Mouse (Mus musculus): ENCODE results near the gene Gipc2.
"Not testable (repeated sequence)": the region's sequence is repeated elsewhere in the genome, so short reads cannot be mapped to it uniquely, and the experiment has no call there.

Gene Gipc2

DNA sequence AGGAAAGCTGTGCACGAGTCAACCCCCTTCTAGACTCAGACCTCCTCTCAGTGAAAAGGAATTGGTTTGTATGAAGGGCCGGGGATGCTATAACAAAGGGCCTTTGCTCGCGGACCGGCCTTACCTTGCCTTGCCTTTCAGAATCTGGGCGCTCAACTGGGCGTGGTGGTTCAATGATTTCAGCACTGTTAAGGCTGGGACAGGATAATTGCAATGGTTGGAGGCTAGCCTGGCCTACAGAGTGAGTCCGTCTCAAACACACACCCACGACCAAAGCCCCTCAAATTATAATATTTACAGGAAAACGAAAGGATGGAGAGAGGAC is at the start of gene Gipc2:
TSS of gene Gipc2 (minus strand) at position 132 of the 325 bp plus-strand sequence.
- DNase-seq, result no peak

DNA sequence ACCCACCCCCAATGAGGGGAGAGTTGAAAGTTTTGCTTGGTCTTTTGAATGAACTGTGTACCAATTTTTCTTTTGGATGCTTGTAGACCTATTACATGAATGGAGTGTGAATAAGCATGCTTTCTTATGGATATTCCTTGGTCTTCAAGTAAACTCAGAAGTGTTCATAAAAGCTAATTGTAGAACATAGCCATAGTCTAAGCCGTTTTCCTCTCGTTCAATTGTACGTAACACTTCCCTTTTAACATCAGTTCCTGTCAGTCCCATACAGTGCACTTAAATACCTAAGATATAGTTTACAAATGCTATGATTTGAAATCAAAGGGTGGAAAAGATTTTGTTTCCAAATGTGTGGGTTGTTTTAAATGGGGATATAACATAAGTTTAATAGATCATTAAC is 47.4 kb upstream of the Gipc2 start:
- DNase-seq, result no peak

DNA sequence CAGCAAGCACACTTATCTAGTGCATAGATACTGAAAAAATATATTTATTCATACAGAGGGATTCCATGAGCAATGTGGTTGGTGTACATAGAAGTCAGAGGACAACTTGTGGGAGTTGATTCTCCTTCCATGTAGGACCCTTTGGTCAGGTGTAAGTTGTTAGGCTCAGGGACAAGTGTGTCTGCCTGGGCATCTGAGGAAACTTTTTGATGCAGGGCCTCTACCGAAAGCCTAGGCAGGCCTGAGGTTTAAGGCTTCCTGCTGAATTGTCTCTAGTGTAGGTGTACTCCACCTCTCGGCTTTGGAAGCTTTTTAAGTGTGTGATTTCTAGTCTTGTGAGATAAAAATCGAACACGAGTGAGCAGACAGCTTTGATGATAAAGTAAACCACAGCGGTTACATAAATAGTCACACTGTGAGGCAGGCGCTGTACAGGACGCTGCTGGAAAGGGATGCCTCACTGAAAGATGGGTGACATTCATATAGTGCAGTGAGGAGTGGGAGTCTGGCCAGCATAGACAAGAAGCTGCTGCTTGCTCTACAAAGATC is 45.8 kb upstream of the Gipc2 start:
- no peak for DNase-seq

DNA sequence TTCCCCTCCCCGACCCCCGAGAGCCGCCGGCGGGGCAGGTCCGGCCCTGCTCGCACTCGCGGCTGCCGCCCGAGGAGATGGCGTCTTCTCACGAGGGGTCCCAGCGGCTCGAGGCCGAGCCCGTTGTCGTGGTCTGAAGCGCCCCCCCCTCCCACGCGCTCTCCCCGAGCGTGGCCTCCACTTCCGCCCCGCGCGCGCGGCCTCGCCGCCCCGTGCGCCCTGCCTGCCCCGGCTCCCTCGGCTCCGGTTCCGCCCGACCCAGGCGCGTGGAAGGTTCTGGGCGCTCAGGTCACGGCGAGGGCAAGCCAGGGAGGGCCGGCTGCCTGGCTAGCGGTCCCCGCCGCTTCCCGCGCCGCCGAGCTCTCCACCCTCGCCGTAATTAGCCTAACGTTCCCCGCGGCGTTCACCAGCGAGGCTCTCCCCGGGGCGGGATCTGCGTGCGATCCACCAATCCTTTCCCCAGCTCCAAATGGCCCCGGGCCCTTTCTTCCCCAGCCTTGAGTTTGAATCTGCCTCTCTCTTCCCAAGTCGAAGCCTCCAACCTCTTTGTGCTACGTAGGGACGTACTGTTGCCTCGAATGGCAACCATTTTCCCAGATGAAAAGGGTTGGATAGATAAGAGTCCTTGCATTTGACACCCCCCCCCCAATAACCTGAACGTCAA is 44.8 kb upstream of the Gipc2 start:
- DNase-seq, result peak; percentile 60 to 61

DNA sequence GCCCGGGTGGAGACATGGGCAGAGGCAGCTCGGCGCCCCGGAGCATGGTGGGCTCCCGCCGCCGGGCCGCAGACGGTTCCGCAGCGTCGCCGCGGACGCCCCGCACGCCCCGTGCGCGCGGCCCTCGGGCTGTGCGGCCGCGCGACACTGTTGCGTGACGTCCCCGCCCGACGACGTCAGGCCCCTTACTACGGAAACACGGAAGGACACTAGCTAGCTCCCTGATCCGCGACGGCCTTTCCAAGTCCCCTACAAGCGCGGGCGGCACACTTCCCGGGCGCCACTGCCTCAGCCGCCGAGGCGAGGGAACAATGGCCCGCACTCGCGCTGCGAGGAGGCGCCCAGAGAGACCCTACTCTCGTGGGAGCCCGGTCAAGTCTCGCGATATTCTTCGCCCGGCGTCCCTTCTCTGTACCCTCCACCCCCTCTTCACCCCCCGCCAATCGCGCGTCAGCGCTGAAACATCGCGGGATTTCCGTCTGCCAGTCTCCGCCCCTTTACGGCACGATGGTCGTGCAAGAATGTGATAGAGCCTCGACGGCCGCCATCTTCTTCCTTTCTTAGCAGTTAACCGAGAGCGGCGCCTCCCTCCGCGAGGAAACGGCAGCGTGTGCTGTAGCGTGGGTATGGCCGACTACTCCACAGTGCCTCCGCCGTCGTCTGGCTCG is 44.1 kb upstream of the Gipc2 start, which contains the start of the genes Dnajb4 and Fubp1:
TSS of gene Dnajb4 (minus strand) at position 336 of the 668 bp plus-strand sequence.
TSS of gene Fubp1 (plus strand) at position 456 of the 668 bp plus-strand sequence.
- DNase-seq, result peak; percentile 99

DNA sequence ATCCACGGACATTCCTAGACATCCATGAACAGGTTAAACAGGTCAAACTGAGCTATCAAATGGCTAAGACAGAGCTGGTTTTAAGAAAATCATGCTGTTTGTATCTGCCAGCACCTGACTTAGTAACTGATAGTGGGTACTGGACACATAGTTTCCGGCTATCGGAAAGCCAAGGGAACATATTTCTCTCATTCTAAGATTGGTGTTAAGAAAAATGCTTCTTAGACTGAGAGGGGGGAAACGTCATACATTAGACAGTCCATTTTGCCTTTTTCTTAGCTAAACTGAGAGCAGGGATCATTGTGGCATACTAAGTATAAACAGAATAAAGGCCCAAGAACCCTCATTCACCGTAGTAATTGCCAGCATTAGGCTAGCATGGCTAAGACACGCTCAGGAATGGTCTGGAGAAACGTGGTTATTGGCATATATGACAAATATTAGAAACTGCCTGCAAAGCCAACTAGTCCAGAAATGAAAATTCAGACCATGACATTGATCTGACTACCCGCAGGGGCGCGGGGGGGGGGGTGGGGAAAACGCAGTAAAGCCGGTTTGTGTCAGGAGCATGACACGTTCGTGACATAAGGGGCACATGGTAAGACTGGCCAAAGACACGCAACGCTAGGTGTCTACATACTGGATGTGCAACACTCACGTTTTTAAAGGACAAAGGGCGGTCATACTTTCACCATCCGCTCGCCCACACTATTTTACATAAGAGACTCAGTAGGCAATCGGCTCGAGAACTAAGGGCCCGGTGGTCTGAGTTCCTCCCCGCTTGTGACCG is 43.3 kb upstream of the Gipc2 start:
- DNase-seq, result peak in 1 of 2 experiments; percentile 45

DNA sequence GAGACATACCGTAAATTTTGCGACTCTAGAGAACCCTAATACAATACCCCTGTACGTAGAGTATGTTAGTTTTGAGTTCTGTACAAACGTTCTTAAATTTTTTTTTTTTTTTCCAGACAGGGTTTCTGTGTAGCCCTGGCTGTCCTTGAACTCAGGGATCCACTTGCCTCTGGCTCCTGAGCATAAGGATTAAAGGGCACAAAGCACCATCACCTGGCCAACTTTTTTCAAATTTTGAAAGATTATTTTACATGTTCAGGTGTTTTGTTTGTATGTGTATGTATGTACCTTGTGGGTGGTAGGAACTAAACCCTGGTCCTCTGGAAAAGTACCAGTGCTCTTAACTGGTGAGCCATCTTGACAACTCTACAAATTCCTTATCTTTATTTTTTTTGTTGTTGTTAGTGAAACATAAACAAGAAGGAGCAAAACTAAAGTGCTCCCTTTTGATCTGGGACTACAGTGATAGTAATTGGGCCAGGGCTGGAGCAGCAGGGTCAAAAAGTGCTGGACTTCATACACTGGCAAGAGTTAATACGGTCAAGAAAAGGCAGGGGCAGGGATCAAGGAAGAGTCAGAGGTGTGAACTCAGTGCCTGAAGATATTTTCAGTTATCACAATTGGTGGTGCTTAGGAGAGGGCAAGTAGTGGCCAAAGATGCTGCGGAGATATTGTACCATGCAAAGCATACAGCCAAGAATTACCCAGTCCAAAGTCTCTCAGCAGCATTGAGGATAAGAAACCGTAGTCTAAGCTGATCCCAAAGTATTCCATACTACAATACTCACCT is 42.3 kb upstream of the Gipc2 start:
- DNase-seq, result no peak

DNA sequence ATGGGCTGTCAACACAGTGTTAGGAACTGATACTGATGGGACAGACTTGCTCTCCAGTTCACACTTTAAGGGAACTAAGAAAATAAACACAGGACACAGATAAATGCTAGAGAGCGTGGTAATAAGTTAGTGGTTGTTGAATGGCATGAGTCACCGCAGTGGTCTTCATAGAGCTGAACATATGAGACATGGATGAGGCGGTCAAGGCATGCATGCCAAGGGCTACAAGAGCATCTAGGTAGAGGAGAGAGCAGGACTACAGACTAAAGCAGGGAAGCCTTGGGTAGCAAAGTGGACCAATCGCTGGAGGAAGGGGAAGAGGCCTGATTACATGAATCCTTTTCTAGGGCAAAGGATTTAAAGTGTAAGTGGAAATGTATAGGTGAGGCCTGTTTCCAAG is 41.1 kb upstream of the Gipc2 start:
- no peak for DNase-seq

DNA sequence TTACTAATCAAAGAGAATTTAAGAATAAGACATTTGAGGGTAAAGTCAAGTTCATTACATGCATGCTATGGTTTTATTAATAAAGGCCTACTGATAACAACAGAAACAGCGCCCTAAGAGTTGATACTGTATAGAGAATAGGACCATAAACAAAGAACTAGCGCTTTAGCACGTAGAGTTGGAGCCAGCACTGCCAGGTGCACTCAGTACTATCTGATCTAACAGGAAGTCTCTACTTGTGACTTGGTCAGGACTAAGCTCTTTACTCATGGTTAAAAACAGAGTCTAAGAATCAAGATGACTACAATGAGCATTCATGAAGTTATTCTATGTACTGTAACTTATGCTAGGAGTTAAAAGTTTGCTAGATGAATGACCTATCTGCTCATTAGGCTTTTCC is 38.5 kb upstream of the Gipc2 start:
- DNase-seq, result no peak

DNA sequence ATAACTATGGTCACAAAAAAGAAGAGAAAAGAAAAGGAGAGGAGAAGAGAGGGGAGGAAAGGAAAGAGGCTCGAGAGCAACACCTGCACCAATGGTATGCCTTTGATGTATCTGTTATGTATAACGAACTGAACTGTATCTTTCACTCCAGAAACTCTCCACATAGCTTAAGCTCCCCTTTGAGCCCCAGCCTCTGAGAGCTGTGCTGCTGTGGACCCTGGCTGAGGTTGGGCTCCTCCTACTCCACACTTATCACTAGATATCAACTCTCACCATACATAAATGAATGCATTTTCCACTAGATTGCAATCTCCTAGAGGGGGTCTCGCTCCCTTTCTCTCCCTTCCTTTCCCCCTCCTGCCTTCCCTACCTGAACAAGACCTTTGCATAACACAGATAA is 38.0 kb upstream of the Gipc2 start:
- DNase-seq, result no peak

DNA sequence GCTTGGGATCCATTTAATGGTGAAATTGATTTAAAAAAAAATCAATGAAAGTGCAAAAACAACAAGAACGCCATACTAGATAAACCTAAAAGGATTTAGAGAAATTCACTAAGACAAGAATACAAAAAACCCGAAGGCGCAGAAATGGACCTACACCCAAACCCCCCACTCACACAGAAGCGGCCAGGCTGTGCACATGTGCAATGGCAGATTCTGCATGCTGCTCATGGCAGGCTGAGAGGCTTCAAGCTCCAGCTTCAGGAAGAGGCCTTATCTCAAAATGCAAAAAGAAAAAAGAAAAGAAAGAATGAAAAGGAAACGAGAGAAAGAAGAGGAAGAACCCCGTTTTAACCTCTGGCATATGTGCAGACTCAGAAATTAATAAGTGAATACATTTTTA is 37.4 kb upstream of the Gipc2 start:
- DNase-seq, result no peak

DNA sequence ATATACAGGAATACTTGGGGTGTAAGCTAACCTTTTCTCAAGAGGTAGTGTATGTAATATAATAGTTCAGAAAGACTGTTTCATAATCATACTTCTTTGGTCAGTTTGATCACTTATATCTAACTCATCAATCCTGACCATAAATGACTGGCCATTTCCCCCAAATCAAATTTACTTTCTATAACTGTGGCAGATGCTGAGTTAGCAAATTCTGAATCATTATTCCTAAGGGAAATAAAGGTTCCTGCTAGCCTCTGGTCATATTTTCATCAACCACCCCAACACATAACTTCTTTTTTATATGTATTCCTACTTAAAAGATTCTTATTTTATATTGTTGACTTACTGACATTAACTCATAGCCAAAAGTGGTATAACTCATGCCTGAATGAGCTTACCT is 36.9 kb upstream of the Gipc2 start:
- DNase-seq, result no peak

DNA sequence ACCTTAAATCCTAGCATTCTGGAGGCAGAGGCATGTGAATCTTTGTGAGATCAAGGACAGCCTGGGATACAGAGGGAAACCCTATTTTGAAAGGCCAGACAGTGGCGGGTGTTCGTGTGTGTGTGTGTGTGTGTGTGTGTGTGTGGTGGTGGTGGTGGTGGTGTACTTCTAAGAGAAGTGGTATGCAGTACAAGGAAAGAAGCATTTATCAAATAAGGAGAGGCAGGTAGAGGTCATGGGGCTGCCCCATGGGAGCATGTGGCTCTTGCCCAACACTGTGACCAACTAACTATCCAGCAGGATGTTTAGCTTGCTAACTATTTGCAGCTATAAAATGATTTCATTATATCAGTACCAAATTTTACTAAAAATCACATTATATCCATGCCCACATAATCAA is 35.6 kb upstream of the Gipc2 start:
- DNase-seq, result no peak

DNA sequence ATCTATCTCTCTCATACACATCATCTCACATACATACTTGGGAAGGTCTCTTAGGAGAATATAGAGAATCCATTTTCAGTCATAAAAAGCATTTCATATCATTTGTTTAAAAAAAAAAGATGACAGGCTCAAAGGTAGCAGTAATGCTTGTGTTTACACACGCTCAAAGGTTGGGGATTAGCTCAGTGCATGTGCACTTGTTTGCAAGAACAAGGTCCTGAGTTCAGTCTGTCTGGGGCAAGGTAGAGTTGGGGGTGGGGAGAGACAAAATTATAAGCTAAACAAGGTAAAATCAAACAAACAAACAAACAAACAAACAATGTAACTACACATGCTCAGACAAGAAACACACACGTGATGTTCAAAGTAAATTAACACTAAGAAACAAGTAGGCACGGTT is 35.2 kb upstream of the Gipc2 start:
- DNase-seq, result no peak

DNA sequence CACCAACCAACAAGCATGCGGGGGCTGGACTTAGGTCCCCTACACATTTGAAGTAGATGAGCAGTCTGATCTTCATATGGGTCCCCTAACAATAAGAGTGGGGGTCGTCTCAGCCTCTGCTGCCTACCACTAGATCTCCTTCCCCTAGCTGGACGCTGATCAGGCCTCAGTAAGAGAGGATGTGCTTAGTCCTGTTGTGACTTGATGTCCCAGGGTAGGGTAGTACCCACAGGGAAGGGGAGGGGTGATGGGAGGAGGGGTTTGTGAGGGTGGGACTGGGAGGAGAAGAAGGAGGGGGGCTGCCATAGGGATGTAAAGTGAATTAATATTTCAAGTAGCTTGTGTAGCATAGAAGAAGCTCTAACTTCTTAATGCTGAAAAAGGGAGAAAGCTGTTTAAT is 33.1 kb upstream of the Gipc2 start:
- DNase-seq, result no peak

DNA sequence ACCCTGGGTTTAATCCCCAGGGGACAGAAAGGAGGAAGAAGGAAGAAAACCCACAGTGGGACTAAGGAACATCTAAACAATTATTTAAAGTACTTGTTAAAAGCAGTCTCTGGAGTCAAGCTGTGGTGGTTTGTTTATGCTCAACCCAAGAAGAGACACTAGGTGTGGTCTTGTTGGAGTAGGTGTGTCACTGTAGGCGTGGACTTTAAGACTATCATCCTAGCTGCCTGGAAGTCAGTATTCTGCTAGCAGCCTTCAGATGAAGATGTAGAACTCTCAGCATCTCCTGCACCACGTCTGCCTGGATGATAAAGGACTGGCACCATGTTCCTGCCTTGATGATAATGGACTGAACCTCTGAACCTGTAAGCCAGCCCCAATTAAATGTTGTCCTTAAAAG is 31.2 kb upstream of the Gipc2 start:
- not testable (repeated sequence) for DNase-seq

DNA sequence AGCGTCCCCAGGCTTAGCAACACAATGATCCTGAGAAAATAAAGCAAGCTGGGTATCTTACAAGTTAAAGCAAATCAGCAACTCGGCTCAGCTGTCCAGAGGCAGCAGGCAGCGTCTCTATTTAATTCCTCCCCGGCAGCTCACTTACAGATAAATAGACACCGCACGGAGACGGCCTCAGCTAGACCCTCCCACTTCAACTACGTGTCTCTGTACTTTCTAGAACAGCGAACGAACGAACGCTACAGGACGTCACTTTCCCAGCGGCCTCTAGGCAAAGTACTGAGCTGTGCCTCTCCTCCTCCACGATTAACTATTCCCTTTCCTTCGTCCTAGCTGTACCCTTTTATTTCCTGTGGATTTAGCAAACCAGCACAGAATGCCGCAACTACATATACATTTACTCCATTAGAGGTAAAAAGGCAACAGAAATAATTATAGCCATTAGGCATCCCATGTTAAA is 27.6 kb upstream of the Gipc2 start:
- peak; percentile 90 to 91 for DNase-seq

DNA sequence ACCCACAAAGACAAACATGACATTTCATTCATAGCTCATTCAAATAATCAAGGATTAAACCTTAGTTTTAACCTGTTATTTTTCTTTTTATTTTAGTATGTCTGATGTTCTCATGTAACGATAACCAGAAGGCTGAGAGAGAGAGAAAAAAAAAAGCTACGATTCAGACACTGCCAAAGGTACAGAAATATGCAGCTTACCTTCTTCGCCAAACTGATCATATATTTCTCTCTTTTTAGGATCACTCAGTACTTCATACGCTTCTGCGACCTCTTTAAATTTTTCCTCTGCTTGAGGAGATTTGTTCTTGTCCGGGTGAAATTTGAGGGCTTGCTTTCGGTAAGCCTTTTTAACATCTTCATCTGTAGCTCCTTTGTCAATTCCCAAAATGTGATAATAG is 27.1 kb upstream of the Gipc2 start:
- DNase-seq, result no peak

DNA sequence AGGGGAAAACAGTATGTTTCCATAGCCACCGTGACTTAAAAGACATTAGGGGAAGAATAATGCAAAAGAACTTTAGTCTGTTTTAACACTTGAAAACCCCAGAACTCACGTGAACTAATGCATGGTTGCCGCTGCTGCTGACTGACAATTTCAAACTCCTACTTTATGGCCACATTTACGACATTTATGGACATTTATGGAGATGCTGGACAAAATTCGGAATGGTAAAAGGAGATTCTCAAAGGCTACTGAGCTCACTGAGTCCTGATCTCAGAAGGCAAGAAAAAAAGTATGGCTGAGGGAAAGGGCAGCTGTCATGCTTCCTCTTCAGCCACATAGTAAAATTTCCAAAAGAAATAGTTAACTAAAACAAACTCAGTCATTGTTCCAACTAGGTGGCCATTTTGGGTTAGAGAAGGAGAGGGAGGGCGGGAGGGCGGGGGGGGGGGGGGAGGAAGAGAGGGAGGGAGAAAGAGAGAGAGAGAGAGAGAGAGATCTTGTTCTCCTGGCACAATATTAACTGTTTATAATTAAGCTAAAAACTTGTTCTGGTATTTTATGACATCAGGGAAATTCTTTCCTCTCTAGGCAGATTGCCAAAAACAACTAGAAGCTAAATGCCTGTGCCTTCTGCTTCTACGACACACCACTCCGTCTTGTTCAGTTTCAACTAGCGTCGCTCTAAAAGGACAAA is 26.4 kb upstream of the Gipc2 start:
- DNase-seq, result peak in 1 of 2 experiments; percentile 80

DNA sequence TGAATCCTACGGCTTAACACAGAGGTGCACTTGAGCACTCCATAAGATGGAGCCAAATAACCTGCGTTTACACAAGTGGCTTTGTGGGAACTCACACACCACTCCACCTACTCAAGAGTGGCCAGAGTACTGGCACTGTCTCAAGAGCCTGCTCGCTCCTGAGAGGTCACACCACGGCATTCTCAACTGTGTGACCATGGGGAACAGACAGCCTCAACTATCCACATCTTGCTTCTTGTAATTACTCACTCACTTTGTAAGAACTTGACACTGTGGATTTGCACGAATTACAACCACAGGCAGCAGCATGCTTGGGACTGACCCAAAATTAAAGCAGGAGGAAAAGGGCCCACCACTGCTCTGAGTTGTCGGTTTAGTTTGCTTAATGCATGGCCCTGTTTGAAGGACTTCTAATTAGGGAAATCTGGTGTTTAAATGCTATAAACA is 25.8 kb upstream of the Gipc2 start:
- peak; percentile 48 to 52 for DNase-seq

DNA sequence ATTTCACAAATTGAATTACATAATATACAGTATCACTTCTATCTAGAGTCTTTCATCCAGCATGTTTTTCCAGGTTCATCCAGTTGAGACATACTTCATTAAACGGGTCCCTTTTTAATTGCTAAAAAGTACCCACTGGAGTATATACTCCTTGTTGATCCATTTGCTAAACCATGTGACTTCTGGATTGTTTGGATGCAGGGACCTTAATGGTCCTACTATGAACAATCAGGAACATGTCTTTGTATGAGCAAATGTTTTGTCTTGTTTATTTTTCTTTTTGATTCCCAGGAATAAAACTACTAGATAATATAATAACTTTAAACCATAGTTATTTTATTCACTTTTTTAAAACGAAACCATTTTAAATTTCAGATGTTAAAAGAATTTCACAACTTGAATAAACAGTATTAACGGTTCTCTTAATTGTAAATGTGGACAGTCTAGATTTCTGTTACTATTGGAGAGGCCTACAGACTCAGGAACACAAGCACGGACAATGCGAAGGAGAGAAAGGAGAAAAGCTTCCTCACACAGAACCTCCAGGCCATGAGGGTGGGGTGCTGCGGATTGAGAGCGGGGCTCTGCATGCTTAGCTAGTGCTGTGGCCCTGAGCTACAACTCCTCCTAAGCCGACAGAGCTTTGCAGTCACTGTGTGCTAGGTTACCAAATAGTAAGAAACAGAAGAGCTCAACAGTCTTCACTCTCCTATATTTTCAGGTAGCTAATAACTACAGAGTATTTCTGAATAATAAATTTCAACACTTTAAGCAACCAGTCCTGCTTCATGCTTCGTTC is 24.8 kb upstream of the Gipc2 start:
- no peak for DNase-seq
